Mouse (Mus musculus) lung, embryonic 14.5 days (tissue): ENCODE measurements at regions not wholly inside any gene's neighbourhood (a gene's known extent, or its start where the extent isn't known, plus 50 kb on each side); places are given as distances from the start of the nearest gene placed in this dataset.

Experiments
- ATAC-seq: fragments of 200-750 bp; cut with Nextera tagmentation; 2 replicates; pipeline ENCODE4 v1.8.0; 2017; ENCODE audit warnings: mild to moderate bottlenecking, moderate TSS enrichment, moderate library complexity; ENCODE audit not compliant: insufficient read depth
- DNase-seq: peaks from one replicate; pipeline ENCODE4 v3.0.0-alpha.2; 2015
- H3K27ac ChIP-seq: fragments of 300-500 bp; sonication (generic); 2 replicates; pipeline ENCODE4 v1.5.1; 2014; ENCODE audit warnings: low read depth, mild to moderate bottlenecking, moderate library complexity
- H3K27me3 ChIP-seq: fragments of 300-500 bp; sonication (generic); 2 replicates; pipeline ENCODE4 v1.6.1; 2014; ENCODE audit warnings: low read length, control low read depth; ENCODE audit not compliant: insufficient read depth
- H3K36me3 ChIP-seq: fragments of 300-500 bp; sonication (generic); 2 replicates; pipeline ENCODE4 v1.6.1; 2014; ENCODE audit warnings: control low read depth; ENCODE audit not compliant: insufficient read depth
- H3K4me1 ChIP-seq: fragments of 300-500 bp; sonication (generic); 2 replicates; pipeline ENCODE4 v1.6.1; 2014; ENCODE audit warnings: antibody characterized with exemption, control low read depth; ENCODE audit not compliant: insufficient read depth
- H3K4me2 ChIP-seq: fragments of 300-500 bp; sonication (generic); 2 replicates; pipeline ENCODE4 v1.6.1; 2014; ENCODE audit warnings: mild to moderate bottlenecking
- H3K4me3 ChIP-seq: fragments of 300-500 bp; sonication (generic); 2 replicates; pipeline ENCODE4 v1.5.1; 2014; ENCODE audit warnings: low read depth, low read length
- H3K9ac ChIP-seq: fragments of 300-500 bp; sonication (generic); 2 replicates; pipeline ENCODE4 v1.6.1; 2014
- H3K9me3 ChIP-seq: fragments of 300-500 bp; sonication (generic); 2 replicates; pipeline ENCODE4 v1.6.1; 2016; ENCODE audit warnings: low read depth, low read length, control low read depth
- CTCF ChIP-seq: IDR thresholded peaks from 2 replicates; pipeline ENCODE4 v1.5.1; 2016; ENCODE audit warnings: antibody characterized with exemption, low read depth
- WGBS: fragments of 180-500 bp; shearing (Covaris S2); extraction: QIAGEN DNeasy Blood & Tissue Kit; methylation state at CpG from one replicate; pipeline ENCODE4 v1.1.7; 2014; 5-methylcytosine and 5-hydroxymethylcytosine counted together

DNA sequence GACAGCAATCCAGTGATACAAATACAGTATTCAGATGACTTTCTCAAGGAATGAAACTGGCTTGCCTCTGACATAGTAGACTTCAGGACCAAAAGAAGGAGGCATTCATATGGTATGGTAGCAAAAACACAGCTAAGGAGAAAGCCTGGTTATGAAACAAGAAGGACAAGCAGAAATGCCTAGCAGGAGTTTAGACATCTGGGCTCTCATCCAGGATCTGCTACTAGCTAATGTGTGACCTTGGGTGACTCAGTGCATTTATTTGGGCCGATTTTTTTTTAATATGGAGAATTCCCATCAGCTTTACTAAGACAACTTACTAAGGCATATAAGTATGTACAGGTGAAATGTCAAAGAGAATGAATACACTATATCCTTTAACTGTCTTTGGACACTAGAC is 64.5 kb upstream of the Arhgap5 start:
- 60% methylated on average over 1 of the region's 1 CpGs for WGBS
- no peak overlapping the region for H3K9ac ChIP-seq
- no peak overlapping the region for H3K4me2 ChIP-seq
- H3K4me3 ChIP-seq: no peak overlapping the region
- H3K27me3 ChIP-seq: no peaks in the 10 kb centered on the region
- H3K9me3 ChIP-seq: no peaks in the 10 kb centered on the region
- no peak for ATAC-seq
- TF ChIP-seq CTCF: no peak
- H3K27ac ChIP-seq: no peak overlapping the region
- no peaks in the 10 kb centered on the region for H3K4me1 ChIP-seq
- no peaks in the 10 kb centered on the region for H3K36me3 ChIP-seq
- DNase-seq: peak; percentile 32

DNA sequence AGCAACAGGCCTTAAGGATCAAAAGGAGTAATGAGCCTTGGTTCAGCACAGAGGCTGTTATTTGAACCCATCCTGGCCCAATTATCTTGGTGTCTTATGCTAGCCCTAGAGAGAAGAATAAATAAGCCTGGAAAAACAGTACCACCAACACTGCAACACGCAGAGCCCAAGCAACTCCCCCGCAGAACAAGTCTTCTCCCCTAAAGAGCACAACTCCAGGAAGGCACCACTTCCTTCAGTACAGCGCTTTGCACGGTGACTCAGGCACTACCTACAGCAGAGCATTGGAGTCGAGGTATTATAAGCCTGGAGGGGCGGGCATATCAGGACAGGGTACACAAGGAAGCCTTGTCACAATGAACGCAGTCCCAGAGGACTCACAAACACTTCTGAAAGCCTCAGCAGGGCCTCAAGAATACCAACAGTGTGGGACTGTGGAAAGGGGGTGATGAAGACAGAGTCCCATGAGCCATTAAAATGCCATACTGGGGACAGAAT is 62.9 kb upstream of the Arhgap5 start:
- Histone ChIP-seq H3K4me1 (no peaks in the 10 kb centered on the region), H3K4me2 (no peak overlapping the region), H3K27ac (no peak overlapping the region), H3K27me3 (no peaks in the 10 kb centered on the region), H3K9me3 (no peaks in the 10 kb centered on the region), H3K9ac (no peak overlapping the region), H3K4me3 (no peak overlapping the region), H3K36me3 (no peaks in the 10 kb centered on the region)
- DNase-seq: no peak
- no peak for ATAC-seq
- 67% methylated on average over 7 of the region's 7 CpGs for WGBS
- TF ChIP-seq CTCF: no peak

DNA sequence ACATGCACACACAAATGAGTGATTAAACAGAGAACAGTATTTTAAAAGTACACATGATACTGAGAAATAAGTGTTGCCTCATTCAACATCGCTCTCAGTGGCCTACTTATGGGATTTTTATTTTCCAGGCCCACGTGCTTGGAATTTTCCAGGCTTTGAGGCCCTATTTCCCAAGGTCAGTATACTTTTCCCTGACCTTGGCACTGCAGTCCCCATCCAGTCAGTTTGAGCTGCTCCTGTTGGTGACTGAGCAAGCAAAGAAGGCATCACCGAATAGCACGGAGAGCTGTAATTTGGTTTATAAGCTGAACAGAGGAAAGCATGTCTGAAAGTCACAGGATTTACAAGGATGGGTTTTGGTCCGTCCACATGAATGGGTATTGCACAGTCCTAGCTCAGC is 61.4 kb upstream of the Arhgap5 start:
- Histone ChIP-seq H3K4me1 (0 out of 2 replicates have a peak, but pooled peaks cover 3% of the 10 kb centered on the region), H3K9ac (no peak overlapping the region), H3K36me3 (no peaks in the 10 kb centered on the region), H3K27me3 (no peaks in the 10 kb centered on the region), H3K4me2 (no peak overlapping the region), H3K27ac (no peak overlapping the region), H3K4me3 (no peak overlapping the region), H3K9me3 (no peaks in the 10 kb centered on the region)
- 86% methylated on average over 5 of the region's 5 CpGs for WGBS
- no peak for TF ChIP-seq CTCF
- ATAC-seq: no peak
- no peak for DNase-seq

DNA sequence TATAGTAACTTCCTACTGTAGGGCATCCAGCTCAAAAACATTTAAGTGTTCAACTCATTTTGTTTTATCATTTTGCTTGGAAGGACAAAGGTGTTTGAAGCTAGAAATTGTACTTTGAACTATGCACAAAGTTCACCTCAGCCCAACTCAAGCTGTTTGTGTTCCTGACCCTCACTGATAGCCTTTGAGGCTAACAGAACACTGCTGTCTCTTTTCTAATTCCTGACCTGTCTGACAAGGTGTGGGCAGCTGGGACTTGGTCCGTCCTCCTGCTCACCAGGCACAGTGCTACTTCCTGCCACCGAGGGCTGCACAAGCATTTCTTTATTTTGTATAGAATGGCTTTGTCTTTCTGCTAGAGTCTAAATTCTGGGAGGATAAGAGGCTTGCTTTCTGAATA is 58.0 kb upstream of the Arhgap5 start:
- Histone ChIP-seq H3K36me3 (no peaks in the 10 kb centered on the region), H3K27me3 (no peaks in the 10 kb centered on the region), H3K4me3 (no peak overlapping the region), H3K4me1 (0 out of 2 replicates have a peak, but pooled peaks cover 7% of the 10 kb centered on the region), H3K4me2 (no peak overlapping the region), H3K27ac (peak overlapping the region; percentile 72), H3K9me3 (no peaks in the 10 kb centered on the region), H3K9ac (no peak overlapping the region)
- no peak for DNase-seq
- TF ChIP-seq CTCF: no peak
- peak; percentile 39; the same call in 1 of the 2 replicates for ATAC-seq
- 28% methylated on average over 2 of the region's 2 CpGs for WGBS

DNA sequence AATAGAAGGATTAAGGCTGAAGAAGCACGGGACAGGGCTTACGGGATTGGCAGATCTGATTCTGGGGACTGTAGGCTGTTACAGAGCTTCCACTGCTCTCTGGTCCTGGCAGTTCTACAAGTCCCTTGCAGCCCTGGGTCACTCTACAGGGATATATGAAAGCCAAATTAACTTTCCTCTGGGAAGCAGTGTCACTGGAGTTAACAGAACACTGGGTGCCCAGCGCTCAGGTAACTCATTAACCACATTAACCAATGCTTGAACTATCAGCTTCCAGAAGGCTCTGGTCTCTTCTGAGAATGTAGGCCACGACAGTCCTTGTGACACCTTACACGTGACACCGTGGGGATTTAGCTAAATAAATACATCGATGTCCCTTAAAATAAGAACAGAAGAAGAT is 57.3 kb upstream of the Arhgap5 start:
- 59% methylated on average over 7 of the region's 7 CpGs for WGBS
- ATAC-seq (no peak), DNase-seq (no peak)

DNA sequence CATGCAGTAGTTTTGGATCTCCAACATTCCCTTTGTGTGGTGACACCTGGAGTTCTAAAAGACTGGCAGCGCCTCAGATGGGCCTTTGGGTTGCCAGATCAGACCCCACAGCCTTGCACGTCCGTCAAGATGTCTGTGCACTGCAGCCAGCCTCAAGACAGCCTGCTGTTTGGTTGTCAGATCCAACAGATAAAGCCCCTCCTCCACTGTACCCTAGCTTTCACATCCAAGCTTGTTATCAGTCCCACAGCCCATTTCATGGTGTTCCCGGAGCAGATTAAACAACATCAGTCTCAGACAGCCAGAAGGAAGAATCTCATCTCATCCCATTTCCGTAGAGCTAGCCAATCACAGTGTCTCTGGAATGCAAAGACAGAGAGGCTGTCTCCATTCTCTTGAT is 56.3 kb upstream of the Arhgap5 start:
- 35% methylated on average over 5 of the region's 5 CpGs for WGBS

More for the DNA sequence above, 57.3 kb upstream of the Arhgap5 start:
- Histone ChIP-seq H3K4me2 (no peak overlapping the region), H3K27ac (peak overlapping the region; percentile 72), H3K4me1 (0 out of 2 replicates have a peak, but pooled peaks cover 7% of the 10 kb centered on the region), H3K4me3 (no peak overlapping the region), H3K27me3 (no peaks in the 10 kb centered on the region), H3K9me3 (no peaks in the 10 kb centered on the region), H3K36me3 (no peaks in the 10 kb centered on the region), H3K9ac (no peak overlapping the region)
- no peak for TF ChIP-seq CTCF

DNA sequence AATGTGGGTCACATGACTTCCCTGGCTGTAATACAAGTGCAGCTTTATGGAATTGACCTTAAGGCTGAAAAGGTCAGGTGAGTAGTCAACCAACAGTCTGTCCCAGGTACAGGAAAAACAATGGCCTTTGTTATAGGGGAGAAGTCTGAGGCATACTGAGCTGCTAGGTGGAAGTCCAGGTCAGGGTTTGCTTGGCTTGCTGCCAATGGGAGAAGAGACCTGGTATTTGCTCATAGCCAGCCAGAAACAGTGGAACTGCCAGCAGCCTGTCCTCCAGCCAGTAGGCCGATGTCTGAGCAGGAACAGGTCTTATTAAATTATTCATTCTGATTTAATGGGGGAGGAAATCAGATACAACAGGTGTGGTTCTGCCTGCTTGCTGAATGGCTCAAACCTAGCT is 55.6 kb upstream of the Arhgap5 start:
- Histone ChIP-seq H3K27me3 (no peaks in the 10 kb centered on the region), H3K4me1 (0 out of 2 replicates have a peak, but pooled peaks cover 7% of the 10 kb centered on the region), H3K9me3 (no peaks in the 10 kb centered on the region), H3K4me2 (no peak overlapping the region), H3K27ac (peak overlapping the region; percentile 44; the same call in 1 of the 2 replicates), H3K9ac (no peak overlapping the region), H3K4me3 (no peak overlapping the region), H3K36me3 (no peaks in the 10 kb centered on the region)
- 38% methylated on average over 1 of the region's 1 CpGs for WGBS
- DNase-seq: peak; percentile 77
- peak; percentile 62; the same call in 1 of the 2 replicates for ATAC-seq
- no peak for TF ChIP-seq CTCF

More for the DNA sequence above, 56.3 kb upstream of the Arhgap5 start:
- Histone ChIP-seq H3K27ac (peak overlapping the region; percentile 60; the same call in 1 of the 2 replicates), H3K4me2 (no peak overlapping the region), H3K4me1 (0 out of 2 replicates have a peak, but pooled peaks cover 7% of the 10 kb centered on the region), H3K4me3 (no peak overlapping the region), H3K27me3 (no peaks in the 10 kb centered on the region), H3K9ac (no peak overlapping the region), H3K36me3 (no peaks in the 10 kb centered on the region), H3K9me3 (no peaks in the 10 kb centered on the region)
- ATAC-seq (peak; percentile 67; the same call in 1 of the 2 replicates), DNase-seq (peak; percentile 31)
- TF ChIP-seq CTCF: no peak

DNA sequence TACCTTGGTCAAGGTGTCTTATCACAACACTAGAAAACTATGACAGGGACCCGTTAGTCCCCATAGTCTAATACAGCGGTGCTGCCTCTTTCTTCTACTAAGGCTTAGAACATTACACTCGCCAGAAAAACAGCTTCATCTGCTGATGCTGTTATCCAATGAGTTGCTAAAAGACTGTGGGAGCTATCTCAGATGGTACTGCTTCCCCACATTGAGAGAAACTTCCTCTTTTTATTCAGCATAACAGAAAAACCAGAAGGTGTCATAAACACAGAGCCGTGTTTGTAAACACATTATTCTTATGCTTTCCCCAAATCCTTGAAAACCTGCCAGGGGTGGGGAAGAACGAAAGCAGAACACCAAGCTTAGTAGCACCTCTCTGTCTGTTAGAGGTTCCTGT is 49.9 kb upstream of the Arhgap5 start:
- no peaks in the 10 kb centered on the region for H3K27me3 ChIP-seq
- H3K4me1 ChIP-seq: no peaks in the 10 kb centered on the region
- 83% methylated on average over 5 of the region's 5 CpGs for WGBS

More for the DNA sequence above, 49.9 kb upstream of the Arhgap5 start:
- no peak overlapping the region for H3K4me3 ChIP-seq
- no peak overlapping the region for H3K27ac ChIP-seq
- no peak overlapping the region for H3K4me2 ChIP-seq
- H3K9me3 ChIP-seq: no peaks in the 10 kb centered on the region
- H3K9ac ChIP-seq: no peak overlapping the region
- ATAC-seq (no peak), DNase-seq (no peak)
- no peaks in the 10 kb centered on the region for H3K36me3 ChIP-seq
- TF ChIP-seq CTCF: no peak
